Mouse (Mus musculus) left cerebral cortex, postnatal 10 days (tissue): Measurements from ENCODE around the gene Nat8f1. TPM values are rescaled to one million over a fixed set of nuclear protein-coding genes. Genes with fewer than 3 reads are reported as not detected.
"Not testable (repeated sequence)": the region's sequence is repeated elsewhere in the genome, so short reads cannot be mapped to it uniquely, and the experiment has no call there.

Experiments used
- DNase-seq, 2 experiments: peaks; one replicate each; pipeline ENCODE4 v3.0.0; 2021 to 2022; ENCODE audit warnings: low spot score in 2 of 2, mixed read lengths in 1 of 2; ENCODE audit errors: extremely low spot score in 1 of 2
- intact Hi-C: fragments of 180-260 bp; cut with DNase I; formaldehyde crosslinking; loops from one replicate; pipeline ENCODE4 v1.15.1; 2025
- total RNA-seq, 2 experiments: library from RNA; stranded (reverse); gene quantifications; 2 replicates each; pipeline ENCODE4 v1.2.3; 2021

Nat8f1 gene
- 10 to 100 TPM in 1 of 2 experiments, 1 to 10 TPM in 1; 10.0 to 13.5 TPM for total RNA-seq

- peak; percentile 87 to 92 for DNase-seq
These were observed at the start of gene Nat8f1 for GRCm38 (mm10) chr6:85915539-85916513. Gene Nat8f1, minus strand, starts transcription at chr6:85915687.

GRCm38 (mm10) chr6:85961101-85962091 is 45.9 kb upstream of the Nat8f1 start, which contains the start of gene Dusp11:
Gene Dusp11, minus strand, starts transcription at chr6:85961667.
- intact Hi-C loops, result loop anchor here (5.0 kb wide), 1 partner anchor 46 kb away; no protein-coding TSS in a partner anchor
- peak; percentile 90 to 96 for DNase-seq

More at GRCm38 (mm10) chr6:85915539-85916513, at the start of gene Nat8f1:
- intact Hi-C loops, result not testable (repeated sequence)

GRCm38 (mm10) chr6:85957581-85957980 is 42.1 kb upstream of the Nat8f1 start:
- intact Hi-C loops, result no loop called here
- DNase-seq, result no peak

- no peak for DNase-seq
- intact Hi-C loops, result loop anchor here (10.0 kb wide), 1 partner anchor 456 kb away; the partner anchor contains the start of gene Tia1
These were observed 33.1 kb upstream of the Nat8f1 start for GRCm38 (mm10) chr6:85948549-85948948.

GRCm38 (mm10) chr6:85942469-85942868 is 27.0 kb upstream of the Nat8f1 start:
- intact Hi-C loops, result loop anchor here (10.0 kb wide), 1 partner anchor 462 kb away; the partner anchor contains the start of gene Tia1
- DNase-seq, result no peak

- intact Hi-C loops, result no loop called here
- DNase-seq, result no peak
These were observed 23.2 kb upstream of the Nat8f1 start for GRCm38 (mm10) chr6:85938701-85939100.

- DNase-seq, result peak; percentile 64 to 87
- intact Hi-C loops, result not testable (repeated sequence)
These were observed 21.3 kb upstream of the Nat8f1 start for GRCm38 (mm10) chr6:85936508-85937465.

- DNase-seq, result no peak
- intact Hi-C loops, result no loop called here
These were observed 20.2 kb upstream of the Nat8f1 start for GRCm38 (mm10) chr6:85935646-85936045.

GRCm38 (mm10) chr6:85934047-85934446 is 18.6 kb upstream of the Nat8f1 start:
- no peak for DNase-seq
- intact Hi-C loops, result no loop called here

- no peak for DNase-seq
- intact Hi-C loops, result no loop called here
These were observed 13.8 kb upstream of the Nat8f1 start for GRCm38 (mm10) chr6:85929312-85929711.

GRCm38 (mm10) chr6:85927476-85928464 is 12.3 kb upstream of the Nat8f1 start:
- no peak for DNase-seq
- intact Hi-C loops, result no loop called here

GRCm38 (mm10) chr6:85926709-85927108 is 11.2 kb upstream of the Nat8f1 start:
- no peak for DNase-seq
- intact Hi-C loops, result no loop called here

- intact Hi-C loops, result no loop called here
- no peak for DNase-seq
These were observed 8.2 kb upstream of the Nat8f1 start for GRCm38 (mm10) chr6:85923643-85924042.

GRCm38 (mm10) chr6:85919401-85919800 is 3.9 kb upstream of the Nat8f1 start:
- no peak for DNase-seq
- intact Hi-C loops, result no loop called here

- DNase-seq, intact Hi-C loops: not testable (repeated sequence)
These were observed 2.9 kb upstream of the Nat8f1 start for GRCm38 (mm10) chr6:85918341-85918740.

GRCm38 (mm10) chr6:85916596-85916995 is 1.1 kb upstream of the Nat8f1 start:
- intact Hi-C loops, result no loop called here
- DNase-seq, result no peak

- intact Hi-C loops, result no loop called here
- DNase-seq, result peak in 1 of 2 experiments; percentile 18
These were observed 347 bp downstream of the Nat8f1 start for GRCm38 (mm10) chr6:85915141-85915538.
